Mouse (Mus musculus) megakaryocyte, embryonic 14.5 days (primary cell): ENCODE results near the gene Ablim1.

Source experiments
- FLI1 ChIP-seq: IDR thresholded peaks from 2 replicates; pipeline ENCODE4 v1.6.1; 2012; ENCODE audit warnings: low read length, inconsistent platforms, mixed read lengths
- GATA1 ChIP-seq: IDR thresholded peaks from 3 replicates; pipeline ENCODE4 v1.6.1; 2012; ENCODE audit warnings: mixed read lengths, low read length, inconsistent platforms, borderline replicate concordance

GRCm38 (mm10) chr19:57327679-57328078 is 13.0 kb upstream of the Ablim1 start:
- TF ChIP-seq GATA1: no peak
- no peak for TF ChIP-seq FLI1
